Mouse (Mus musculus): ENCODE results near the gene Gm9887.

DNA sequence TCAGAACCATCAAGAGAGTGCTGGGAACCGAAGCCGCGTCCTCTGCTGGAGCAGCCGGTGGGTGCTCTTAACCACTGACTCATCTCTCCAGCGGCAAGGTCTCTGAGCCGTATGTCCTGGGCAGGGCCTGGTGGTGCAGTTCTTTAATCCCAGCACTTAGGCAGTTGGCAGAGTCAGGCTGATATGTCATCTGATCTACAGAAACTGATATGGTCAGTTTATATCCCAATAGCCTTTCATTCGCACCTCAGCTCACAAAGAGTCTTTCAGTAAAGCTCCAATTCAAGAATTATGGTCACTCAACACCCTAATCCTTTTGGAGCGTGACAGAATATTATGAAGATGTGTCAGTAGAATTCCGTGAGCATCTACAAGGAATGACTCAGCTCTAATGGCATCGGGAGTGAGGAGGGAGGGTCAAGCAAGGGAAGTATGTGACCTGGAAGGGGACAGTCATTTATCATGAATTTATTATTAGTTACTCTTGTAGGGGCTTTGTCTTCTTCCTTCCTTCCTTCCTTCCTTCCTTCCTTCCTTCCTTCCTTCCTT lies 16.1 kb upstream of the Gm9887 start:
- no peak for TF ChIP-seq CTCF (conservative IDR thresholded peaks at IDR 0.05; ENCODE audit: low read length)
- TF ChIP-seq NANOG (IDR thresholded peaks at IDR 0.05; ENCODE audit: borderline replicate concordance, low read length): no peak
- no peak for TF ChIP-seq POU5F1 (IDR thresholded peaks at IDR 0.05; ENCODE audit: borderline replicate concordance, low read length)

All from E14TG2a.4 (cell line).